Mouse (Mus musculus): ENCODE data around the gene Gm45618.

DNA sequence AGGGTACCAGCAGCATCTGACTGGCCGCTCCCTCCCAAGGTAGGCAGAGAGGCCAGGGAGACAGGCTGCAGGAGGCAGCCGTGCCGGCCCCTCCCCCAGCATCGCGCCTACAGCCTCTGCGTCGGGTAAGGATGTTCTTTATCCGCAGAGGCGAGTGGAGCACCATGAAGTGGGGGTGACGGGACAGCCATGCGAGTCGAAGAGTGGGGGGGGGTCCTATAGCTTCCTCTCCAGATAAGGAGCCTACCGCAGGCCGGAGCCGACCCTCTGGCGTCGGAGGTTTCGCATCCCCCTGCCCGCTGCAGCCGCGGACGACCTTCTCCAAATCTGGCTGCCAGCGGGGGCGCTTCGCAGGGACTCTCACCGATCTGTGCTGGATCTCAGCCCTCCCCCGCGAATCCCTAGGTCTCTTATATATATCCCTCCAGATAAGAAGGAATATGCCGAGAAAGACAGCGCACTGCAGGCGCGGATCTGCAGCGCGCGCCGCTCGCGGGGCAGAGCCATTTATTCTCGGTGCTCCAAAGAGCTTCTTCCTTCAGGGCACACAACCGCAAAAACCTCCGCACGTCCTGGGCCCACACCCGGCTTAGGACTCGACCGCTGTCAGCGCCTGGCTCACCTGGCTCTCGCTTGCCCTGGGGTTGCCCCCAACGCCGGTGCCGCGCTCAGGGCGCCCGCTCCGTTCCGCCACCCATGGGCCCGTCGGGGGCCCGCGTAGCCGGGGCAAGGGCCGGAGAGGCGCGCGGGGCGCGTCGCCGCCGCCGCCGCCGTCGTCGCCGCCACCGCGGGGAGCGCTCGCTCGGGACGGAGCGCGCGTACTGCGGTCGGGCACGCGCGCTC is 26.0 kb downstream of the Gm45618 start:
- TF ChIP-seq CTCF (IDR thresholded peaks at IDR 0.05; ENCODE audit: extremely low read depth, insufficient read depth, low read length), result no peak
- TF ChIP-seq POLR2A (IDR thresholded peaks at IDR 0.05; ENCODE audit: extremely low read depth, insufficient read depth, low read length), result peak; percentile 25; the same call in 1 of the 2 replicates

All from cortical plate, adult 2 months (tissue).